Mouse (Mus musculus) embryonic facial prominence, embryonic 13.5 days (tissue): ENCODE measurements at regions not wholly inside any gene's neighbourhood (a gene's known extent, or its start where the extent isn't known, plus 50 kb on each side); places are given as distances from the start of the nearest gene placed in this dataset.

Source experiments
- ATAC-seq: fragments of 200-750 bp; cut with Nextera tagmentation; 2 replicates; pipeline ENCODE4 v1.8.0; 2017; ENCODE audit warnings: low read depth; ENCODE audit not compliant: insufficient number of reproducible peaks, insufficient read depth, low FRiP score, low TSS enrichment
- H3K27ac ChIP-seq: fragments of 300-500 bp; sonication (generic); 2 replicates; pipeline ENCODE4 v1.5.1; 2015; ENCODE audit warnings: moderate library complexity, mild to moderate bottlenecking, inconsistent platforms
- H3K27me3 ChIP-seq: fragments of 300-500 bp; sonication (generic); 2 replicates; pipeline ENCODE4 v1.6.1; 2015; ENCODE audit warnings: mild to moderate bottlenecking, inconsistent platforms
- H3K36me3 ChIP-seq: fragments of 300-500 bp; sonication (generic); 2 replicates; pipeline ENCODE4 v1.6.1; 2015; ENCODE audit warnings: mild to moderate bottlenecking, inconsistent platforms
- H3K4me1 ChIP-seq: fragments of 300-500 bp; sonication (generic); 2 replicates; pipeline ENCODE4 v1.6.1; 2015; ENCODE audit warnings: inconsistent platforms
- H3K4me2 ChIP-seq: fragments of 300-500 bp; sonication (generic); 2 replicates; pipeline ENCODE4 v1.6.1; 2015; ENCODE audit warnings: moderate library complexity, mild to moderate bottlenecking, inconsistent platforms
- H3K4me3 ChIP-seq: fragments of 300-500 bp; sonication (generic); 2 replicates; pipeline ENCODE4 v1.5.1; 2015; ENCODE audit warnings: mild to moderate bottlenecking, inconsistent platforms
- H3K9ac ChIP-seq: fragments of 300-500 bp; sonication (generic); 2 replicates; pipeline ENCODE4 v1.6.1; 2015; ENCODE audit warnings: mild to moderate bottlenecking, inconsistent platforms
- H3K9me3 ChIP-seq: fragments of 300-500 bp; sonication (generic); 2 replicates; pipeline ENCODE4 v1.6.1; 2016; ENCODE audit warnings: inconsistent platforms
- WGBS: fragments of 180-500 bp; shearing (Covaris S2); methylation state at CpG from one replicate; pipeline ENCODE4 v1.1.7; 2015; ENCODE audit warnings: mixed read lengths; 5-methylcytosine and 5-hydroxymethylcytosine counted together

DNA sequence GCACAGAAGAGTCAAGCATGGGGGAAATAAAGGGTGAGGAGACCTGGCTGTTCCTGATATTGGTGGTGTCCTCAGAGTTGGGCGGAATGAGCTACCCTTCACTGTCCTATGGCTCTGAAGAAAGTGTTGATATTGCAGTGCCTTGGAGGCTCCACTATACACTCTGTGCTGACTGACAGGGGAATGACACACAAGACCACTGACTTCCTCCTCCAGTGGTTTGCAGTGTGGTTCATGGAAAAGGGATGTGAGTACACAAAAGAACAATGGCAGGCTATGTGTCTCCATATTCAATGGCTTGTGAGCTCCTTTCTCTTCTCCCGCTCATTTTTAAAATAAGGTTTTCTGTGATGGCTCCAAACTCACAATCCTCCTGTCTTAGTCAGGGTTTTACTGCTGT lies 117.8 kb downstream of the Amer2 start:
- no peak for ATAC-seq
- peaks cover 8% of the 10 kb centered on the region for H3K4me1 ChIP-seq
- H3K9me3 ChIP-seq, result no peaks in the 10 kb centered on the region
- H3K27ac ChIP-seq, result no peak overlapping the region
- H3K4me2 ChIP-seq, result no peak overlapping the region
- 89% methylated on average over 2 of the region's 2 CpGs for WGBS
- H3K36me3 ChIP-seq, result no peaks in the 10 kb centered on the region
- no peak overlapping the region for H3K9ac ChIP-seq
- 0 out of 2 replicates have a peak, but pooled peaks cover 8% of the 10 kb centered on the region for H3K27me3 ChIP-seq
- no peak overlapping the region for H3K4me3 ChIP-seq

DNA sequence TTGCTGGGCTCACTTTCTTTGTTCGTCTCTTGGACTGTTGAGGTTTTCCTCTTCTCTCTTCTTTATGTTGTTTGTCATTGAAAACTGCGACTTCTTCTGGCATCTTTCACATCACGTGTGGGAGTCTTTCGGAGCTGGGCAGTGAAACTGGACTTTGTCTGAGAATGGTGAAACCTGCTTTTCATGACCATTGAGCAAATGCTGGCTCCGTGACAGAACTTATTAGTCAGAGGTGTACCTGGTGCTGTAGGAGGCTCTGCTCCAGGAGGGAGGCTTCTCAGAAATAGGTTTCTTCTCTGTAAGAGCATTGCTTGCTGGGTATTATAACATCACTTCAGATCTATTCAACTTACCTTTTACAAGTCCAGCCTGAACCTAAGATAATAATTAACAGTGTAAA lies 122.4 kb downstream of the Amer2 start:
- Histone ChIP-seq H3K4me2 (no peak overlapping the region), H3K4me1 (no peaks in the 10 kb centered on the region), H3K27me3 (no peaks in the 10 kb centered on the region), H3K36me3 (no peaks in the 10 kb centered on the region), H3K9ac (no peak overlapping the region), H3K4me3 (no peak overlapping the region), H3K27ac (no peak overlapping the region), H3K9me3 (no peaks in the 10 kb centered on the region)
- ATAC-seq, result no peak
- 87% methylated on average over 5 of the region's 5 CpGs for WGBS

DNA sequence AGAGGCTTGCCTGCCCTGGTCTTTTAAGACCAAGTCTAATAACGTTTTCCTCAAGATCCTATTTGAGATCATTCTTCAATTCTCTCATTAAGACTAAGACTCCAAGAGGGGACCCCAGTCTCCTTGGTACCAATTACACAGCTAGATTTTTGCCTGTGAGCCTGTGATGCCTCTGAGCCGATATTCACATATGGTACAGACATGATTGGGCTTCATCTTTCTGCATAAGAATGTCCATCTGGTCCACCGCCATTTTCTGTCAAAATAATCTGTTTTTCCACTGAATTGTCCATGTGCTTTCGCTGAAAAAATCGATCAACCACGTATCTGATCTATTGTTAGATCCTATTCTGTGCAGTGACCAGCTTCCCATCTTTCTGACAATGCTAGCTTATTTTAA lies 129.5 kb downstream of the Amer2 start:
- WGBS, result 79% methylated on average over 6 of the region's 6 CpGs
- H3K4me2 ChIP-seq, result no peak overlapping the region
- H3K9ac ChIP-seq, result no peak overlapping the region
- ATAC-seq, result no peak
- H3K9me3 ChIP-seq, result no peaks in the 10 kb centered on the region
- H3K27ac ChIP-seq, result no peak overlapping the region
- H3K4me3 ChIP-seq, result no peak overlapping the region
- H3K4me1 ChIP-seq, result no peaks in the 10 kb centered on the region
- no peaks in the 10 kb centered on the region for H3K27me3 ChIP-seq
- no peaks in the 10 kb centered on the region for H3K36me3 ChIP-seq

DNA sequence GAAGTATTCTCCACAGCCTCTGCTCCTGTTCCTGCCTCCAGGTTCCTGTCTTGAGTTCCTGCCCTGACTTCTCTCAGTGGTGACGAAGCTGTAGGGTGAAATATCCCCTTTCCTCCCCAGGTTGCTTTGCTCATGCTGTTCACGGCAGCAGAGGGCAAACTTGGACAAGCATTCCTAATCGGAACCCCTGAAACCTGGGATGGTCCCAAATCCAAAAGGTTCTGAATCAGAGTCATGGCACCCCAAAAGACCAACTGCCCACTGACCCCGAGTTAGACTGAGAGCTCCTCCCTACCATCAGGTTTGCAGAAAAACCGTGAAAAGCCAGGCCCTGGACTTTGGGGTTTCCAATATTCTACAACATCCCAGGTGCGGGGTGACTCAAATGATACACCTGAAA lies 128.7 kb upstream of the Spata13 start:
- Histone ChIP-seq H3K9ac (no peak overlapping the region), H3K27ac (no peak overlapping the region), H3K36me3 (no peaks in the 10 kb centered on the region), H3K27me3 (no peaks in the 10 kb centered on the region), H3K4me2 (no peak overlapping the region), H3K4me3 (no peak overlapping the region), H3K4me1 (no peaks in the 10 kb centered on the region), H3K9me3 (no peaks in the 10 kb centered on the region)
- WGBS, result 79% methylated on average over 6 of the region's 6 CpGs
- ATAC-seq, result no peak

DNA sequence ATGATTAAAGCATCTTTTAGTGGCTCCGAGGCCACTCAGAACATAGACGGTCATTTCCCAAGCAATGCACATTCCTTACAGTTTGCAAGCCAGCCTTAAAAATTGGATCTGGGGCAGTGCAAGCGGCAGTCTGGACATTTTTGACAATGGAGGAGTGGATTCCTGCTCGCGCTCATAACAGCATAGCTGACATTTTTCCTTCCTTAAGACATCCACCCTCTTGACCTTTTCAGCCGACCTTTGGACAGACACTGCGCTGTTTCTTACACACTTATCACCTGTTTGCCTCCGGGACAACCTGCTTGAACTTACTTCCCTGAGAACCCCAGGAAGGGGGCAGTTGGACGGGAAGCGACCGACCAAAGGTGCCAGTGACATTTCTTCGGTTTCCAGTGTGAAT lies 127.5 kb upstream of the Spata13 start:
- 64% methylated on average over 12 of the region's 12 CpGs for WGBS
- H3K4me1 ChIP-seq, result no peaks in the 10 kb centered on the region
- no peaks in the 10 kb centered on the region for H3K36me3 ChIP-seq
- H3K9me3 ChIP-seq, result no peaks in the 10 kb centered on the region
- no peak overlapping the region for H3K27ac ChIP-seq
- no peak overlapping the region for H3K4me3 ChIP-seq
- no peak overlapping the region for H3K4me2 ChIP-seq
- H3K27me3 ChIP-seq, result no peaks in the 10 kb centered on the region
- no peak for ATAC-seq
- no peak overlapping the region for H3K9ac ChIP-seq

DNA sequence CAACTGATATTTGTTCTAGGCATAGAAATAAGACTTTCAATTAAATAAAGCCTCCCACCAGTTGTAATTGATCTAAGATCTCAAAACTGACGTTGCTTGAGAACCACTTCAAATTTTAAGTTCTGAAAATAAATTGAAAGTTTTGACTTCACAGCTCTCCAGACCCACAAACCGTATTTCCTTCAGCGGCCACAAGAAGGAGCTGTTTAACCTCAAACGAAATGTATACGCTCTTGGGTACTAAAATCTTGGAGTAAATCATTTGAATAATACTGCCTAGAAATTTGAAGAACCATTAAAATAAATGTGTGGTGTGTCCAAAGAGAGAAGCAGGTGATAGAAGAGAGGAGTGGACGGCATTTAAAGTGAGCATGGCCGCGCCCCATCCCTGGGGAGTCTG lies 120.2 kb upstream of the Spata13 start:
- Histone ChIP-seq H3K36me3 (no peaks in the 10 kb centered on the region), H3K9me3 (no peaks in the 10 kb centered on the region), H3K4me2 (no peak overlapping the region), H3K27ac (no peak overlapping the region), H3K4me3 (no peak overlapping the region), H3K27me3 (no peaks in the 10 kb centered on the region), H3K4me1 (0 out of 2 replicates have a peak, but pooled peaks cover 4% of the 10 kb centered on the region), H3K9ac (no peak overlapping the region)
- no peak for ATAC-seq
- 25% methylated on average over 8 of the region's 8 CpGs for WGBS

DNA sequence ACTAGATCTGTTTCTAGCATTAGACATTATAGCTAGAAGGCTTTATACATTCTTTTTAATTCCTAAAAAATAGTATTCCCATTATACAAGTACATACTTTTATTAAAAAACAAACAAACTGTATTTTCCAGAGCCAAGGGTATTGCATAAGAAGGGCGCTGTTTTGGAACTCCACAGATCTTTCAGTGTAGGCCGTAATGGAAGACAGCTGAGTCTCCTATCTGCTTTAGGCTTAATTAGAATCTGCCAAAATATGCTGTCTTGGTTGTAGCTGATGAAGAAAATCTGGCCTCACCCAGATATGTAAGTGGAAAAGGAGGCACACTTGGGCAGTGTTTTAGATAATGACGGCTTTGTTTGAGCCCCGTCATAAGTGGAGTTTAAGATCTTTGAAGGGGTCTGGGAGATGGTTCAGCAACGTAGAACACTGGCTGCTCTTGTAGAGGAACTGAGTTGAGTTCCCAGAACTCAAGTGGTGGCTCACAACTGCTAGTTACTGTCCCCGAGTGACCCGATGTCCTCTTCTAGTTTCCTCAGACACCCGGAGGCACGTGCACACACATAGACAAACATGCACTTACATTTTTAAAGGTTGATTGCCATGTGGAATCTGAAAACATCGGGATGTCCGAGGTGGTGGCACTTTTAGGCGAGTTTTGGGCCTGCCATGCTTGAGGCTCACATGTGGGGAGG lies 118.6 kb upstream of the Spata13 start:
- no peak overlapping the region for H3K27ac ChIP-seq
- ATAC-seq, result no peak
- H3K9ac ChIP-seq, result no peak overlapping the region
- H3K9me3 ChIP-seq, result no peaks in the 10 kb centered on the region
- no peak overlapping the region for H3K4me3 ChIP-seq
- 0 out of 2 replicates have a peak, but pooled peaks cover 4% of the 10 kb centered on the region for H3K4me1 ChIP-seq
- H3K4me2 ChIP-seq, result no peak overlapping the region
- 80% methylated on average over 12 of the region's 12 CpGs for WGBS
- no peaks in the 10 kb centered on the region for H3K27me3 ChIP-seq
- H3K36me3 ChIP-seq, result no peaks in the 10 kb centered on the region

DNA sequence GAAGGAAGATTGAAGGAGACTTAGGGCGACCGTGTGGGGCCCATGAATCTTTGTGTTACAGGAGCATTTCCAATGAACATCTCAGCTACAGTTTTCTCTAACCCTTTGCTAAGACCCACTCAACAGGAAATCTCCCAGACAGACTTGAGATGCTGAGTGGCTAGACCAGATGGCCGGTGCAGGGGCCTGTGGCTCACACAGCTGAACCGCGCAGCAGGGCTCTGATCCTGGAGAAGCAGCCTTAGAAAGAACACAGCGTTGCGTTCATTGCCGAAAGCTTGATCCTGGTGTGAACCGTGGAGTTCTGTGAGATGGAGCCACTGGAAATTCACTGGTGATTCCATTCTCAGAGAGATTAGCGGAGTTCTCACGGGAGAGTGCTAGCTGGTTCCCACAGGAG lies 115.9 kb upstream of the Spata13 start:
- 94% methylated on average over 11 of the region's 11 CpGs for WGBS
- Histone ChIP-seq H3K4me1 (0 out of 2 replicates have a peak, but pooled peaks cover 4% of the 10 kb centered on the region), H3K4me2 (no peak overlapping the region), H3K27ac (no peak overlapping the region), H3K9ac (no peak overlapping the region), H3K36me3 (no peaks in the 10 kb centered on the region), H3K27me3 (no peaks in the 10 kb centered on the region), H3K4me3 (no peak overlapping the region), H3K9me3 (no peaks in the 10 kb centered on the region)
- ATAC-seq, result no peak

DNA sequence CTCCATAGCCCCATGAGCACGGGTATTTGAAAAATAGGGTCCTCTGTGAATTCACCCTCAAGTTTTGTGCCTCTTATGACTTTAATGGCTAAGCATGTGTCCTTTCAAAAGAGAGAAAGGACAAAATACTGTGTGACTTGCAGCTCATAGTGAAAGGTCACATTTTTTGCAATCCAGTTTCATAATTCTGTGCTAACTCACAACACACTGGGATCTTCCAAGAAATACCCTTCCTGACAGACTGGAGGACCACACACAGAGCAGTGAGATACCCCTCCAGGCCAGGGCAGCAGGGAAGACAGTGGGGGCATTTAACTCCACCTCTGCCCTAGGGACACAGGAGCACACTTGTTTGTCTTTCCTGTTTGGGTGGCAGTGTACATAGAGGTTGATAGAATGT lies 110.8 kb upstream of the Spata13 start:
- Histone ChIP-seq H3K4me1 (no peaks in the 10 kb centered on the region), H3K9me3 (no peaks in the 10 kb centered on the region), H3K4me2 (no peak overlapping the region), H3K36me3 (no peaks in the 10 kb centered on the region), H3K9ac (no peak overlapping the region), H3K27ac (no peak overlapping the region), H3K4me3 (no peak overlapping the region), H3K27me3 (no peaks in the 10 kb centered on the region)
- WGBS, result 55% methylated on average over 1 of the region's 1 CpGs
- ATAC-seq, result no peak

DNA sequence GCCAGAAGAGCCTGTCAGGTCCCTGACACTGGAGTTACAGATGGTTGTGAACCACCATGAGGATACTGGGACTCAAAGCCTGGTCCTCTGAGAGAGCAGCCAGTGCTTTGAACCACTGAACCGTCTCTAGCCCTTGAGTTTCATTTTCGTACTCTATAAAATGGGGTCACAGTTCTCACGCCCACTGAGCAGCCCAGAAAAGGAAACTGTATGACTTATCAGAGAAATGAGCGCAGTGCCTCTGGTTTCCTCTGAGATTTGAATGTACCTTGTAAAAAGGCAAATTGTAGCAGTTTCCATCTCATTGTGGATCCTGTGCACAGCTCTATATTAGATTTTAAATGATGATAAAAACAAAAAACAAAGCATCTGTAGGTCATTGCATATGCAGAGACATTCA lies 108.9 kb upstream of the Spata13 start:
- no peak overlapping the region for H3K4me3 ChIP-seq
- no peak overlapping the region for H3K27ac ChIP-seq
- no peaks in the 10 kb centered on the region for H3K36me3 ChIP-seq
- WGBS, result 81% methylated on average over 4 of the region's 4 CpGs
- H3K4me2 ChIP-seq, result no peak overlapping the region
- no peak overlapping the region for H3K9ac ChIP-seq
- H3K9me3 ChIP-seq, result no peaks in the 10 kb centered on the region
- no peak for ATAC-seq
- H3K4me1 ChIP-seq, result peaks cover 2% of the 10 kb centered on the region
- H3K27me3 ChIP-seq, result no peaks in the 10 kb centered on the region

DNA sequence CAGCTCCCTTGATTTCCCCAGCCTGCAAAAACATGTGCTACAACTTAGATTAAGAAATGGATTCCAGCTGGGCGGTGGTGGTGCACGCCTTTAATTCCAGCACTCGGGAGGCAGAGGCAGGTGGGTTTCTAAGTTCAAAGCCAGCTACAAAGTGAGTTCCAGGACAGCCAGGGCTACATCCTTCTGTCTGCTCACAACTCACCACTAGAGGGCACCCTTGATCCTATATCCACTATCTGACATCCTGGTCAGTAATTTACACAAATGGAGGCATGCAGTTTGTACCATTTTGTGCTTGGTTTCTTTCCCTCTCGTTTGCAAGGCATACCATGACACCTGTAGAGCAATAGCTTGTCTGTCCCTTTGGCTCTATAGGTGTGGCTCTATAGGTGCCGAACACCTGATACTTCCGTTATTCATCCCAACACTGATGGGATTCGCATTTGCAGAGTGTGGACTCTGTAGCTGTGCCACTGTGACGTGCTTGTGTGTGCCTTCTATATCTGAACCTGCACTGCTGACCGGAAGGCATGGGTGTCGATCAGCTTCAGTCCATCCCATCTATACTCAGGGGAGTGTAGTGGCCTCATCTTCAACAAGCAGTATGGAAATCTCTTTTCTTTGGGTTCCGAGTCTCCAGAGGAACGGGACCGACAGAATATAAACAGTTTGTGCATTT lies 108.4 kb upstream of the Spata13 start:
- no peak overlapping the region for H3K4me3 ChIP-seq
- H3K9ac ChIP-seq, result no peak overlapping the region
- H3K9me3 ChIP-seq, result no peaks in the 10 kb centered on the region
- no peaks in the 10 kb centered on the region for H3K27me3 ChIP-seq
- WGBS, result 72% methylated on average over 13 of the region's 13 CpGs
- no peak for ATAC-seq
- H3K36me3 ChIP-seq, result no peaks in the 10 kb centered on the region
- no peak overlapping the region for H3K4me2 ChIP-seq
- no peak overlapping the region for H3K27ac ChIP-seq
- H3K4me1 ChIP-seq, result peaks cover 7% of the 10 kb centered on the region

DNA sequence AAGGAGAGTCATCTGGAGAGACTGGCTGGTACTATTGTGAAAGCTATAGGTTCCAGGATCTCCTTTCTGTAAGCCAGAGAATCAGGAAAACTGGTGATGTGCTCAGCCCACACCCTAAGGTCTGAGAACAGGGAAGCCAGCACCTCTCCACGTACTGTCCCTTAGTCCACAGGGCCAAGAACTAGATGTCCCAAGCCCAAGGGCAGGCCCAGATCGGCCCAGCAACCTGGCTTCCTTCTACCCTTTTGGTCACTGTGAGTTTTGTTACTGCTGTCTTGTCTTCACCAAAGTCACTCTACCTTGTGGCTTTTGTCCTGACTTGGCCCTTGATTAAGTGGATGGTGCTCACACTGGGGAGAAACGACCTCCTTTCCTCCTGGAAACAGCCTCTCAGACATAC lies 107.8 kb upstream of the Spata13 start:
- no peak overlapping the region for H3K27ac ChIP-seq
- H3K4me2 ChIP-seq, result no peak overlapping the region
- no peaks in the 10 kb centered on the region for H3K9me3 ChIP-seq
- peaks cover 8% of the 10 kb centered on the region for H3K4me1 ChIP-seq
- 67% methylated on average over 3 of the region's 3 CpGs for WGBS
- H3K4me3 ChIP-seq, result no peak overlapping the region
- no peak for ATAC-seq
- H3K36me3 ChIP-seq, result no peaks in the 10 kb centered on the region
- no peaks in the 10 kb centered on the region for H3K27me3 ChIP-seq
- H3K9ac ChIP-seq, result no peak overlapping the region
